In the genomic region with DNA sequence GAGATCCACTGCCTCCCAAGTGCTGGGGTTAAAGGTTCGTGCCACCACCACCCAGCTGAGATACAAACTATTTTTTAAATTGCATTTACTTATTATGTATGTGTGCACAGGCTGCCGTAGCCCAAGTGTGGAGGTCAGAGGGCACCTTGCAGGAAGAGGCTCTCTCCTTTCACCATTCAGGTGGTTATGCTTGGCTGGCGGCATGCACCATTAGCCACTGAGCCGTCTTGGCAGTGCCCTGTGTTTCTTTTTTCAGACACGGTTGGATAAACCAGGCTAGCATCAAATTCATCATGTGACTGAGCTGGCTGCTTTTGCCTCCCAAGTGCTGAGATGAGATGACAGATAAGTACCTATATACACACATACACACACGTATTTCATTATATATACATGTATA, we compare ENCODE assay signal across 12 mouse cellular contexts. TPM values are rescaled to one million over a fixed set of nuclear protein-coding genes. Genes with fewer than 3 reads are reported as not detected.
DNase-seq lines count a peak whose midpoint lies in the region; ATAC-seq and TF ChIP-seq lines count a peak whose summit lies in the region.
"Had no signal": no experiment of that assay in that cellular context is flagged by ENCODE, and none has a peak within 500 bp of the region (broad histone marks: within the 10 kb centered on the region; RNA-seq: fewer than 3 reads in every experiment).

No protein-coding gene starts in this region.

- H3K27ac ChIP-seq in heart, embryonic 11.5 days (ENCODE audit: low read depth, low read length): no peak overlapping the region
- H3K27ac ChIP-seq in kidney, embryonic 14.5 days (ENCODE audit: low read depth, low read length): peak overlapping the region; percentile 11; the same call in 1 of the 2 replicates
- no peak overlapping the region for H3K27ac ChIP-seq in limb, embryonic 10.5 days
- H3K27ac ChIP-seq in lung, postnatal 0 days (ENCODE audit: low read length): no peak overlapping the region
- H3K27ac ChIP-seq: neural tube, embryonic 15.5 days had no signal

- ATAC-seq in heart, embryonic 11.5 days (replicated peaks; ENCODE audit: insufficient number of reproducible peaks, low FRiP score, low TSS enrichment): no peak
- ATAC-seq in kidney, embryonic 14.5 days (ENCODE audit: low FRiP score, low TSS enrichment): peak; percentile 85
- no peak for ATAC-seq in lung, postnatal 0 days
- ATAC-seq: intestine, postnatal 0 days; midbrain, embryonic 16.5 days had no signal

- TF ChIP-seq CTCF in lung, postnatal 0 days (IDR thresholded peaks at IDR 0.05): no peak

- no peak overlapping the region for H3K4me3 ChIP-seq in heart, embryonic 11.5 days (ENCODE audit: low read depth, low read length)
- no peak overlapping the region for H3K4me3 ChIP-seq in kidney, embryonic 14.5 days (ENCODE audit: low read length)
- no peak overlapping the region for H3K4me3 ChIP-seq in limb, embryonic 10.5 days
- no peak overlapping the region for H3K4me3 ChIP-seq in lung, postnatal 0 days (ENCODE audit: low read depth, low read length)
- H3K4me3 ChIP-seq: neural tube, embryonic 15.5 days had no signal

- no peaks in the 10 kb centered on the region for H3K27me3 ChIP-seq in heart, embryonic 11.5 days (ENCODE audit: control insufficient read depth, insufficient read depth, low read length)
- H3K27me3 ChIP-seq in kidney, embryonic 14.5 days (ENCODE audit: control insufficient read depth, insufficient read depth, low read length): no peaks in the 10 kb centered on the region
- H3K27me3 ChIP-seq in splenic B cell, adult 2 months (ENCODE audit: control insufficient read depth, insufficient read depth, low read length, poor library complexity, severe bottlenecking): no peaks in the 10 kb centered on the region
- 0 out of 2 replicates have a peak, but pooled peaks cover 5% of the 10 kb centered on the region for H3K27me3 ChIP-seq in limb, embryonic 10.5 days (ENCODE audit: low read depth, poor library complexity, severe bottlenecking)
- no peaks in the 10 kb centered on the region for H3K27me3 ChIP-seq in lung, postnatal 0 days (replicated peaks; ENCODE audit: insufficient read depth, low read length)
- H3K27me3 ChIP-seq: neural tube, embryonic 15.5 days had no signal

- no peak for TF ChIP-seq EP300 in lung, postnatal 0 days (IDR thresholded peaks at IDR 0.05)

- H3K9ac ChIP-seq in heart, embryonic 11.5 days (ENCODE audit: low read depth, low read length): no peak overlapping the region
- H3K9ac ChIP-seq in kidney, embryonic 14.5 days (ENCODE audit: low read depth, low read length): no peak overlapping the region
- H3K9ac ChIP-seq in lung, postnatal 0 days (replicated peaks; ENCODE audit: low read depth): no peak overlapping the region
- H3K9ac ChIP-seq: neural tube, embryonic 15.5 days had no signal

- no peaks in the 10 kb centered on the region for H3K36me3 ChIP-seq in heart, embryonic 11.5 days (ENCODE audit: control insufficient read depth, insufficient read depth, low read length)
- H3K36me3 ChIP-seq in kidney, embryonic 14.5 days (ENCODE audit: control insufficient read depth, insufficient read depth, low read length): no peaks in the 10 kb centered on the region
- H3K36me3 ChIP-seq in splenic B cell, adult 2 months (ENCODE audit: control insufficient read depth, insufficient read depth, low read length, poor library complexity, severe bottlenecking): no peaks in the 10 kb centered on the region
- no peaks in the 10 kb centered on the region for H3K36me3 ChIP-seq in limb, embryonic 10.5 days
- no peaks in the 10 kb centered on the region for H3K36me3 ChIP-seq in lung, postnatal 0 days (ENCODE audit: insufficient read depth, low read length)
- H3K36me3 ChIP-seq: neural tube, embryonic 15.5 days had no signal

- H3K4me1 ChIP-seq in heart, embryonic 11.5 days (ENCODE audit: control insufficient read depth, insufficient read depth, low read length): no peaks in the 10 kb centered on the region
- H3K4me1 ChIP-seq in kidney, embryonic 14.5 days (ENCODE audit: control insufficient read depth, insufficient read depth, low read length): peaks cover 13% of the 10 kb centered on the region
- peaks cover 7% of the 10 kb centered on the region for H3K4me1 ChIP-seq in limb, embryonic 10.5 days
- no peaks in the 10 kb centered on the region for H3K4me1 ChIP-seq in lung, postnatal 0 days (ENCODE audit: insufficient read depth, low read depth, low read length)
- H3K4me1 ChIP-seq: neural tube, embryonic 15.5 days had no signal

- no peaks in the 10 kb centered on the region for H3K9me3 ChIP-seq in heart, embryonic 11.5 days (replicated peaks; ENCODE audit: control insufficient read depth, low read length)
- H3K9me3 ChIP-seq in kidney, embryonic 14.5 days (ENCODE audit: control insufficient read depth, low read length): no peaks in the 10 kb centered on the region
- no peaks in the 10 kb centered on the region for H3K9me3 ChIP-seq in limb, embryonic 10.5 days (replicated peaks)
- H3K9me3 ChIP-seq in lung, postnatal 0 days (ENCODE audit: low read length): no peaks in the 10 kb centered on the region
- H3K9me3 ChIP-seq: neural tube, embryonic 15.5 days had no signal

- no peak overlapping the region for H3K4me2 ChIP-seq in heart, embryonic 11.5 days
- no peak overlapping the region for H3K4me2 ChIP-seq in kidney, embryonic 14.5 days (replicated peaks; ENCODE audit: low read depth, low read length)
- H3K4me2 ChIP-seq in lung, postnatal 0 days (replicated peaks; ENCODE audit: low read depth, low read length): no peak overlapping the region
- H3K4me2 ChIP-seq: neural tube, embryonic 15.5 days had no signal

- DNase-seq in heart, adult 11 months: peak; percentile 94
- DNase-seq in retina, postnatal 1 day: peak; percentile 55
- no peak for DNase-seq in retina, embryonic 14.5 days (ENCODE audit: low spot score)
- peak; percentile 6 for DNase-seq in splenic B cell, adult 2 months (ENCODE audit: low read depth, low spot score)
- DNase-seq in limb, embryonic 10.5 days (ENCODE audit: low spot score): no peak
- DNase-seq in lung, postnatal 0 days (ENCODE audit: low spot score): no peak

- WGBS in heart, embryonic 11.5 days (ENCODE audit: insufficient replicate concordance): 72% methylated on average over 6 of the region's 6 CpGs
- whole genome bisulfite sequencing in kidney, embryonic 14.5 days: 25% methylated on average over 6 of the region's 6 CpGs
- WGBS in limb, embryonic 10.5 days: 71% methylated on average over 6 of the region's 6 CpGs
- 51% methylated on average over 6 of the region's 6 CpGs for WGBS in lung, postnatal 0 days

RNA-seq across cellular contexts. Expression of a gene that starts 8.2 kb away (rescaled TPM):
- 2.8 and 5.0 TPM in 2 replicates for polyA plus RNA-seq in heart, embryonic 11.5 days (2014; fragmentation: Nextera tagmentation; extraction: Ambion mirVana)
- polyA plus RNA-seq in kidney, embryonic 14.5 days (2014; fragmentation: Nextera tagmentation; extraction: Ambion mirVana): 31.4 and 36.0 TPM in 2 replicates
- 15.1 and 18.5 TPM in 2 replicates for polyA plus RNA-seq in limb, embryonic 10.5 days (2016; fragmentation: Nextera tagmentation; extraction: Ambion mirVana)
- polyA plus RNA-seq in lung, postnatal 0 days (2015; fragmentation: Nextera tagmentation; extraction: Ambion mirVana): 106 and 119 TPM in 2 replicates

RNA-seq across cellular contexts. Expression of a gene that starts 13.0 kb away (rescaled TPM):
- polyA plus RNA-seq in heart, embryonic 11.5 days (2014; fragmentation: Nextera tagmentation; extraction: Ambion mirVana): not detected in 2 replicates
- polyA plus RNA-seq in kidney, embryonic 14.5 days (2014; fragmentation: Nextera tagmentation; extraction: Ambion mirVana): not detected in 2 replicates
- not detected in 2 replicates for polyA plus RNA-seq in limb, embryonic 10.5 days (2016; fragmentation: Nextera tagmentation; extraction: Ambion mirVana)
- 0.32 and 0.40 TPM in 2 replicates for polyA plus RNA-seq in lung, postnatal 0 days (2015; fragmentation: Nextera tagmentation; extraction: Ambion mirVana)
- polyA plus RNA-seq: heart, postnatal 0 days; midbrain, embryonic 16.5 days had no signal

Comparison
In these comparisons a context has a peak if more than half of its experiments do, and no peak if none do; other contexts are left out.
1. DNase-seq: peak in heart, adult 11 months (single experiment), retina, postnatal 1 day (single experiment) and splenic B cell, adult 2 months (single experiment); none in retina, embryonic 14.5 days (single experiment), limb, embryonic 10.5 days (single experiment) and lung, postnatal 0 days (single experiment).